Mouse (Mus musculus) heart, adult 2 months (tissue): ENCODE measurements around the gene Anapc11.

Source experiments
- CTCF ChIP-seq: fragments of 200-600 bp; IDR thresholded peaks from 2 replicates; pipeline ENCODE4 v1.8.1; 2022; ENCODE audit warnings: antibody characterized with exemption, mild to moderate bottlenecking, moderate library complexity
- POLR2A ChIP-seq: fragments of 200-500 bp; IDR thresholded peaks from 2 replicates; pipeline ENCODE4 v1.6.1; 2011; ENCODE audit warnings: mild to moderate bottlenecking, low read depth, low read length, control low read depth; ENCODE audit not compliant: insufficient read depth

- no peak; the same call in 1 of the 2 replicates for TF ChIP-seq POLR2A
- TF ChIP-seq CTCF = no peak
Measured at GRCm38 (mm10) chr11:120554834-120555233, 43.4 kb upstream of the Anapc11 start.
